Mouse (Mus musculus) heart, adult 2 months (tissue): ENCODE data around the gene Chmp4b. TPM values are rescaled to one million over a fixed set of nuclear protein-coding genes. Genes with fewer than 3 reads are reported as not detected.

Experiments
- DNase-seq, 2 experiments: peaks; one replicate each; pipeline ENCODE4 v3.0.0; 2021
- H3K27ac ChIP-seq: fragments of 200-600 bp; 2 replicates; pipeline ENCODE4 v1.8.1; 2022
- H3K27me3 ChIP-seq: fragments of 200-500 bp; 2 replicates; pipeline ENCODE4 v1.6.1; 2012; ENCODE audit warnings: mild to moderate bottlenecking, low read length, inconsistent platforms, mixed read lengths; ENCODE audit not compliant: control insufficient read depth, insufficient read depth
- H3K36me3 ChIP-seq: fragments of 200-500 bp; 2 replicates; pipeline ENCODE4 v1.6.1; 2012; ENCODE audit warnings: low read length, inconsistent platforms; ENCODE audit not compliant: control insufficient read depth, insufficient read depth
- H3K4me1 ChIP-seq: fragments of 200-500 bp; 2 replicates; pipeline ENCODE4 v1.6.1; 2011; ENCODE audit warnings: low read length; ENCODE audit not compliant: control insufficient read depth, insufficient read depth
- H3K4me3 ChIP-seq: fragments of 200-600 bp; 2 replicates; pipeline ENCODE4 v1.8.1; 2022
- H3K79me2 ChIP-seq: fragments of 200-500 bp; replicated peaks from 2 replicates; pipeline ENCODE4 v1.6.1; 2012; ENCODE audit warnings: mild to moderate bottlenecking, inconsistent platforms, low read length, moderate library complexity, mixed read lengths; ENCODE audit not compliant: control insufficient read depth, insufficient read depth
- H3K9ac ChIP-seq: fragments of 200-500 bp; 2 replicates; pipeline ENCODE4 v1.6.1; 2012; ENCODE audit warnings: low read depth, mild to moderate bottlenecking, control low read depth, inconsistent platforms, low read length, mixed read lengths
- CTCF ChIP-seq: fragments of 200-600 bp; IDR thresholded peaks from 2 replicates; pipeline ENCODE4 v1.8.1; 2022; ENCODE audit warnings: antibody characterized with exemption, mild to moderate bottlenecking, moderate library complexity
- EP300 ChIP-seq: fragments of 200-500 bp; IDR thresholded peaks from 2 replicates; pipeline ENCODE4 v1.6.1; 2011; ENCODE audit warnings: low read depth, low read length, control low read depth; ENCODE audit not compliant: insufficient read depth
- POLR2A ChIP-seq: fragments of 200-500 bp; IDR thresholded peaks from 2 replicates; pipeline ENCODE4 v1.6.1; 2011; ENCODE audit warnings: mild to moderate bottlenecking, low read depth, low read length, control low read depth; ENCODE audit not compliant: insufficient read depth
- WGBS: fragments of 180-500 bp; shearing (Covaris S2); methylation state at CpG from one replicate; pipeline ENCODE4 v1.1.7; 2018; 5-methylcytosine and 5-hydroxymethylcytosine counted together
- intact Hi-C: fragments of 180-260 bp; cut with DNase I; formaldehyde crosslinking; loops from one replicate; pipeline ENCODE4 v1.15.1; 2025
- polyA plus RNA-seq: library from polyadenylated mRNA; depleted of rRNA; stranded (reverse); fragments of >200 nt; gene quantifications from 2 replicates; pipeline ENCODE4 v1.2.3, GENCODE M21; 2012
- total RNA-seq, 2 experiments: library from RNA; stranded (reverse); gene quantifications; 2 replicates each; pipeline ENCODE4 v1.2.3; 2021

Chmp4b gene
- total and polyA plus RNA-seq, 3 experiments, result 64.4 to 124 (median 106) TPM

GRCm38 (mm10) chr2:154690959-154691358 lies 39.5 kb downstream of the Chmp4b start:
- 96% methylated on average over 5 of the region's 5 CpGs for WGBS
- Histone ChIP-seq H3K36me3 (no peaks in the 10 kb centered on the region), H3K27ac (no peak overlapping the region)

GRCm38 (mm10) chr2:154693186-154693940 lies 41.9 kb downstream of the Chmp4b start:
- DNase-seq, result peak in 1 of 2 experiments; percentile 40
- H3K27ac ChIP-seq, result no peak overlapping the region
- H3K79me2 ChIP-seq, result peaks cover 1% of the 10 kb centered on the region
- no peaks in the 10 kb centered on the region for H3K36me3 ChIP-seq
- no peaks in the 10 kb centered on the region; the same call in none of the 2 replicates for H3K4me1 ChIP-seq
- intact Hi-C loops, result no loop called here
- no peak overlapping the region for H3K9ac ChIP-seq
- TF ChIP-seq CTCF (no peak), POLR2A (no peak), EP300 (no peak)
- H3K4me3 ChIP-seq, result no peak overlapping the region
- no peaks in the 10 kb centered on the region for H3K27me3 ChIP-seq
- 62% methylated on average over 11 of the region's 11 CpGs for WGBS

More at GRCm38 (mm10) chr2:154690959-154691358, 39.5 kb downstream of the Chmp4b start:
- Histone ChIP-seq H3K4me1 (no peaks in the 10 kb centered on the region; the same call in none of the 2 replicates), H3K4me3 (no peak overlapping the region), H3K9ac (no peak overlapping the region), H3K27me3 (no peaks in the 10 kb centered on the region), H3K79me2 (peaks cover 4% of the 10 kb centered on the region)
- DNase-seq, result no peak
- intact Hi-C loops, result no loop called here
- TF ChIP-seq POLR2A (no peak), CTCF (no peak), EP300 (no peak)

GRCm38 (mm10) chr2:154693941-154694256 lies 42.4 kb downstream of the Chmp4b start:
- TF ChIP-seq EP300, result no peak
- TF ChIP-seq POLR2A, result no peak
- TF ChIP-seq CTCF, result no peak
- H3K27me3 ChIP-seq, result no peaks in the 10 kb centered on the region
- intact Hi-C loops, result no loop called here
- no peaks in the 10 kb centered on the region for H3K36me3 ChIP-seq
- no peaks in the 10 kb centered on the region; the same call in 1 of the 2 replicates for H3K79me2 ChIP-seq
- H3K27ac ChIP-seq, result no peak overlapping the region
- H3K9ac ChIP-seq, result no peak overlapping the region
- 71% methylated on average over 12 of the region's 12 CpGs for WGBS
- no peak overlapping the region for H3K4me3 ChIP-seq
- peak; percentile 63 to 67 for DNase-seq
- no peaks in the 10 kb centered on the region; the same call in 1 of the 2 replicates for H3K4me1 ChIP-seq

- no peaks in the 10 kb centered on the region for H3K27me3 ChIP-seq
- 85% methylated on average over 8 of the region's 8 CpGs for WGBS
- H3K9ac ChIP-seq, result no peak overlapping the region
- no peaks in the 10 kb centered on the region for H3K36me3 ChIP-seq
- no peaks in the 10 kb centered on the region; the same call in 1 of the 2 replicates for H3K4me1 ChIP-seq
- H3K4me3 ChIP-seq, result no peak overlapping the region
- no peak for TF ChIP-seq CTCF
- no peak for TF ChIP-seq POLR2A
- DNase-seq, result no peak
- H3K27ac ChIP-seq, result no peak overlapping the region
- no peaks in the 10 kb centered on the region for H3K79me2 ChIP-seq
- intact Hi-C loops, result no loop called here
These were observed 44.2 kb downstream of the Chmp4b start for GRCm38 (mm10) chr2:154695690-154696089.

GRCm38 (mm10) chr2:154696660-154697059 lies 45.2 kb downstream of the Chmp4b start:
- Histone ChIP-seq H3K4me3 (no peak overlapping the region), H3K27ac (no peak overlapping the region), H3K9ac (no peak overlapping the region), H3K4me1 (no peaks in the 10 kb centered on the region; the same call in 1 of the 2 replicates), H3K27me3 (no peaks in the 10 kb centered on the region), H3K36me3 (no peaks in the 10 kb centered on the region), H3K79me2 (no peaks in the 10 kb centered on the region)
- intact Hi-C loops, result no loop called here
- 74% methylated on average over 3 of the region's 3 CpGs for WGBS
- no peak for DNase-seq
- no peak for TF ChIP-seq CTCF
- no peak for TF ChIP-seq POLR2A
- no peak for TF ChIP-seq EP300

- WGBS, result 94% methylated on average over 4 of the region's 4 CpGs
- H3K27me3 ChIP-seq, result no peaks in the 10 kb centered on the region
- no peak overlapping the region for H3K4me3 ChIP-seq
- H3K4me1 ChIP-seq, result no peaks in the 10 kb centered on the region
- TF ChIP-seq POLR2A (no peak), CTCF (no peak), EP300 (no peak)
- no peaks in the 10 kb centered on the region for H3K36me3 ChIP-seq
- intact Hi-C loops, result no loop called here
- no peak for DNase-seq
- H3K27ac ChIP-seq, result no peak overlapping the region
- no peaks in the 10 kb centered on the region for H3K79me2 ChIP-seq
- H3K9ac ChIP-seq, result no peak overlapping the region
These were observed 47.9 kb downstream of the Chmp4b start for GRCm38 (mm10) chr2:154699360-154699759.
